Mouse (Mus musculus) T-helper 1 cell (primary cell): ENCODE results near the gene Ptpn11.

Experiments used
- in situ Hi-C: fragments of 300-600 bp; cut with MboI, MseI; formaldehyde crosslinking; loops from one replicate; pipeline ENCODE4 v1.15.1; 2025; ENCODE audit warnings: high pct_unique_total_duplicates

The Ptpn11 gene

DNA sequence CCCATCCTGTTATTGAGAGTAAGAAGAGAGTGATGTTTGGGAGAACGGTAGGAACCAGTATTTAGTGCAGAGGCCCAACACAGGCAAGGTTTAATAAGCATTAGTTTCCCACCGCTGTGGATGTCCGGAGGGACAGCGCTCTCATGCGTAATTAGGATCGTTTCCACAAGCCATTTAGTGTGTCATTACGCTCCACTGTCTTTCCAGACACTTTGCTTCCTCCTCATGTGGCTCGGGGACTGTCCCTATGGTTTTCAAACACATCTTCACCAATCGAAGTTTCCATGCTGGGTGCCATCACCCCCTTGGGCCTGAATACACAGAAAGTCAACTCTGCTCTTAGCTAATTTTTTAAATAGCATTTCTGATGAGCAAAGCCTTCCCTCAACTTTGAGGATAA is 7.9 kb downstream of the Ptpn11 start:
- in situ Hi-C loops, result no loop called here

DNA sequence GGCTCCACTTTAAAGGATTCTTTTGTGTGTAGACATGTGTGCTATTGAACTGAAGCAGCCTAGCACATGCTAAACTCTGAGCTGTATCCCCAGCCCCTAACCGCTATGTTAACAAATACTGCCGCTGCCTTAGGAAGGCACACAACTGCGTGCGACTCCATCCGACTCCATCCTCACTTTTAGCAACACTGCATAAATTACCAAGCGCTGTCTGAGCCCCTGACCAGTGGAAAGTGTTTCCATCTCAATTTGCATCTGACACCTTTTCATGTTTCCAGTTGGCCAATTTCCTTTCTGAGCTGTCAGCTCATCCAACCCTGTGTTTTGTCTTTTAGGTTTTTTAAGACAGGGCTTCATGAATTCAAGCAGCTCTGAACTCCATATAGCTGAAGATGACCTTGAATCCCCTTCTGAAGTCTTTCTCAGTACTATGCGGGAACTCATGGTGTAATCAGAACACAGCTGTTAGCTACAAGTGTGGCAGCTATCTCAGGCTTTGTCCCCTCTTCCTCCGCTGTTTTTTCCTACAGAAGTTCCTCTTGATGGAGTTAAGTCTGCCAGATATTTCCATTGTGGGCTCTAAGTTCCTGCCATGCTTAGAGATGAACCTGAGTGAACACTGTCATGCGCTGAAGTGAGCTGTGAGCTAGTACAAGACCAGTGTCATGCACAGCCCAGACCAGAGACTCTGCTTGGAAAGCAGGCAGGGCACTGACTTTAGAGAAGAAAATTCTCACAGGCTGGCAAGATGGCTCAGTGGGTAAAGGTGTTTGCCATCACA is 11.9 kb downstream of the Ptpn11 start:
- in situ Hi-C loops, result no loop called here

DNA sequence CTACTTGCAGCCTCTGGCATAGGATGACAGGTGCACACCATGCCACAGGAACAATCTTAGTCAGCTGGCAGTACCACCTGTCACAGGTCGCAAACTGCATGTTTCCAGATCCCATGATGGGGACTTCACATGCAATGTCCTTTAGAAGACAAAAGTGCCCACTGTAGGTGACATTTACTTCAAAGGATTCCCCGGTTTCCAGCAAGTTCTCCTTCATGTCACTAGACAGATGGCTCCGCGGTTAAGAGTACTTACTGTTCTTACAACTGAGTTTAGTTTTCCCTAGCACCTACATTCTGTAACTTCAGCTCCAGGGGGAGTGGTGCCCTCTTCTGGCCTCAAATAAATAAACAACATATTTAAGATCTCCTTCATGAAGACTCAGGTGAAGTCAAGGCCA is 18.4 kb downstream of the Ptpn11 start:
- in situ Hi-C loops, result loop anchor here (5.0 kb wide), 1 partner anchor 221 kb away; no protein-coding TSS in a partner anchor

DNA sequence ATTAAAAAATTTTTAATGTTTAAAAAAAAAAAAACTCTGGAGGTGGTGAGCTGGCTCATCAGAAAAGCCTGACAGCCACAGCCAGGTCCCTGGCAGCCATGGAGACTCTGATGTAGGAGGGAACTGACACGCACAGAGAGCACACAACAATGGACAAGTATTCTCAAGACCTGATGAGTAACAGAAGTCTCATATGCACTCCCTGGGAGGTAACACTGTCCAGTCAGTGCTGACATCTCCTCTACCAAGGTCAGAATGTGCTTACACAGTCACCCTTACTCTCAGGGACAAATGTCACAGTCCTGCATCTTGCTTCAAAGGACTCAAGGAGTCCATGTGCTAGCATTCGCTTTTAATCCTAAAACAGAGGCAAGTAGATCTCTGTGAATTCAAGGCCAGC is 21.6 kb downstream of the Ptpn11 start:
- in situ Hi-C loops, result no loop called here

DNA sequence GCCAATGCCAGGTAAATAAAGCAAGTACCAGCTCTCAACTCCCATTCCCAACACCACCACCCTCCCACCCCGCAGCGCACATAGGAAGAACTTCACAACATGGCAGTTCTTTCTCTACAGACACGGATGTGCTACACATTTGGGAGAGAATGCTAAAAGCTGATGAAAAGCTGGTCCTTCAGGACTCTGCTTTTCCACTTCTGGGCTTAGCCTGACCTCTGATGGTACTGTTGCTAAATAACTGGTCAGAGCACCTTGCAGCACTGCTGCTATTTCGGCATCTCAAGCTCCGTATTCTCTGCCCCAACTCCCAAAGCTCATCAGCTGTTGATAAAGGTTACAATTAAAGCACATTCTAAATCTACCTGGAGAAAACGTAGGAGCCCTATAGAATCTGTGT is 24.3 kb downstream of the Ptpn11 start:
- in situ Hi-C loops, result no loop called here

DNA sequence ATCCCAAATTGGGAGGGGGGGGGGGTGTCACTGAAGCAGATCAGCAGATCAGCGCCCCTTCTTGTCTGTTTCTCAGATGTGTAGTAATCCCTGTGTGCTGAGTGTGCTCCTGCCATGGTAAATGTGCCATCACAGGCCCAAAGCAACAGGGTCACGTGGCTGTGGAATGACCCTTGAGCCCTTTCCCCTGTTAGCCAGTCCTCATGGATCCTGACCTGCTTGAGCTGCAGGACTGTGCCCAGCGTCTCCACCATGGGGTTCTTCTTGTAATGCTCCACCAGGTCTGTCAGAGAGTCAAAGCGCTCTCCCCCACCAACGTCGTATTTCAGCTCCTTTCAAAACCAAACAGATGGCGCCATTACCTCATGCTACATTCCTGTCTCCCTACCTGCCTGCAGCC is 28.3 kb downstream of the Ptpn11 start:
- in situ Hi-C loops, result no loop called here

DNA sequence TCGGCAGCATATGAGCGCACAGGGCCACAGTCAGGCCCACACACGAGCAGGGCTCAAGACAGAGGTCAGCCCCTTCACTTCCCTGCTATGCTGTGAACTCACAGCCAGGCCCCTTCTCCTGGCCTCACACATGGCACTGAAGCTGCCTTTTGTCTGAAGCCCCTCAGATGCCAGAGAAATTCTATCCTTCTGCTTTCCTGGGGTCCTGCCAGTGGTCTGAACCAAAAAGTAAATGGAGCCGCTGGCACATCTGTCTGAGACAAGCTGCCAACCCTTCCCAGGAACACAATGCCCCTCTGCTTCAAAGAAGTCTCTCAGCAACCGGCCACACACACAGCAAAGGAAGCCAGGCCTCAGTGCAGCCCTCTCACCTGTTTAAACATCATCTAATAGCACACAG is 28.9 kb downstream of the Ptpn11 start:
- in situ Hi-C loops, result no loop called here

DNA sequence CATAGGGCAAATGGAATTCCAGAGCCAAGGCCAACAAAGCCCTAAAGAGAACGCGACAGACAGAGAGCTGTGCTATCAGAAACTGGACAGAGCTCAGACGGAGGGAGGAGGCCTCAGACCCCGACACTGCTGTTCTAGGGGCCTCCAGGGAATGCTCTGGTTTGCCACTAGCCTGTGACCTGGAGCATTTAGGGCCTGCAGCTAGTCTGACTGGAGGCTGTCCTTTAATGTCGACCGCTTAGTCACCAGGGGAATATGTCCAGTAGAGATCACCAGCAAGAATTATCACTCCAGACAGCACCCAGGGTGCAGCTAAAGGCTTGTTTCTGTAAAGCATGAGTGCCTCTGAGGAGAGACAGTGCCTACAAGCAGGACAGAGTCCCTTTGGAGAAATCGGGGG is 32.2 kb downstream of the Ptpn11 start:
- in situ Hi-C loops, result no loop called here

DNA sequence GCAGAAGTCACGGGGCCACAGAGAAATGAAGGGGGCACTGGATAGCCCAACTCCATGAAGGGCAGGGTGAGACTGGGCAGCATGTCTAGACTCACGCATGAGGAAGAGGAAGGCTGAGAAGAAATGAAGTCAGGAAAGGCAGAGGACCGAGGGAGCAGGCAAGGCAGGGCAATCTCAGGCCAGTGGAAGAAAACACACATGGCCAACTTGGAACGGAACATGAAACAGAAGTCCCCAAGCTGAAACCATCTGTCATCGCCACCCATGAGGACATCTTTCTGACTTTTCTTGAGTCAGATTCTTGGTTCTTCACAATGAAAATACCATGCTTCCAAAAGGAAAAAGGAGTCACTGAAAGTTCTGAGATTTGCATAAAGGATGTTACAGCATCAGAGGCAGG is 33.7 kb downstream of the Ptpn11 start:
- in situ Hi-C loops, result no loop called here

DNA sequence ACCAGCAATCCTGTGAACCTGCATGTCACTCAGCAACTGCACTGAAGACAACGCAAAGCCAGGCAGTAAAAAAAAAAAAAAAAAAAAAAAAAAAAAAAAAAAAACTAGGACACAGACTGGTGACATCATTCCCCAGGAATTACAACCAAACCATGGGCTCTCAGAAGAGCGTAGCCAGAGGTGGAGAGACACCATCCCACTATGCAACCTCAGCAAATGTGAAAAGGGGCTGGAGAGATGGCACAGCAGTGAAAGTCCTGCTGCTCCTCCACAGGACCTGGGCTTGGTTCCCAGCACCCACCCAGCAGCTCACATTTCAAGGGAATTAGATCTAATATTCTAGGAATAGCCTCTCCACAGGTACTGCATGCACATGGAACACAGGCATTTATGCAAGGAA is 34.2 kb downstream of the Ptpn11 start:
- in situ Hi-C loops, result no loop called here

DNA sequence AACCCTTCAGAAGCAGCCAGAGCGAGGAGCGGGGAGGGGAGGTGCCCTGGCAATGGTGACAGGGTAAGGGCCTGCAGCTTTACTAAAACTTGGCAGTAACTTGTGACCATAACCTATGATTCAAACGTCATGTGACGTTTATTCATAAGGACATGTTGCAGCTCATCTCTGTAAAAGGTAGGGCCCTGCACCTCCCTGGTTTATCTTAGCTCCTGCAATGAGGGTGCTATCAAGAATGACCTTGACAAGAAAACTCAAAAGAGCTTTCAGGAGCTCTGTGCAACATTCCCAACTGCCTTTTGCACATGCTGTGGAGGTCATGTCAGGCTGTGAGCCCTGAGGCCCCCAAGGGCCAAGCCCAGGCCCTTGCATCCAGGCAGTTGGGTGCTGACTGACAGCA is 35.1 kb downstream of the Ptpn11 start:
- in situ Hi-C loops, result no loop called here

DNA sequence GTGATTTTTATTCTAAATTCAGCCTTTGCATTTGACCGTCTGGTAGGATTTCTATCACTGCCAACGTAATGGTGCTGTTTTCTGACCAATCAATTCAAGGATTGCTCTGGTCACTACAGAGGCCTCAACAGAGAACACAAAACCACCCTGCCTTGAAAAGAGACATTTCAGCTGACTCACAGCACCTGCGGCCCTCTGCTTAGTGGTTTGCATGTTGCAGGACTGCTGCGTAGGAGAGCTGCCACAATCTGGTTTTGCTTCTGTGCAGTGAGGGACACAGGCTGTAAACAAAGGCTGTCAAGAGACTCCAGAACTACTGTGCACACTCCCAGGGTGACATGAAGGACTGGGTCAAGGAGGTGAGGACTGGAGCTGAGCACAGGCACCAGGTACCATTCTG is 40.5 kb downstream of the Ptpn11 start:
- in situ Hi-C loops, result no loop called here

DNA sequence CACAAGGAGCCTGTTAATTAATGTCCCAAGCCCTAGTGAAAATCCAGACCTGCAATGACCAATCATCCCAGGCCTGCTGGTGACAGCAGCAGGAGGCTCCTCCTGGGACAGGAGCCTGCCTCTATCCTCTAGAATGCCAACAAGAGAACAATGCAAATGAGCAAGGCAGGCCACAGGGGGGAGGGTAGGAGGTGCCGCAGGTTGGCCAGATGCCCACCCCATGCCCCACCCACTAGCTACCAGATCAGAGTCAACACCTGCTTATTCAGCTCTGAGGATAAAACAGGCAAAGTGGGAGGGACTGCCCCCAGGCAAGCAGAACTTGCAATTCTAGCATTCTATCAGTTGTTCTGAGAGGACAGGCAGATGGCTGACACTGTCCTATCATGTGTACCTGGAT is 42.0 kb downstream of the Ptpn11 start:
- in situ Hi-C loops, result no loop called here

DNA sequence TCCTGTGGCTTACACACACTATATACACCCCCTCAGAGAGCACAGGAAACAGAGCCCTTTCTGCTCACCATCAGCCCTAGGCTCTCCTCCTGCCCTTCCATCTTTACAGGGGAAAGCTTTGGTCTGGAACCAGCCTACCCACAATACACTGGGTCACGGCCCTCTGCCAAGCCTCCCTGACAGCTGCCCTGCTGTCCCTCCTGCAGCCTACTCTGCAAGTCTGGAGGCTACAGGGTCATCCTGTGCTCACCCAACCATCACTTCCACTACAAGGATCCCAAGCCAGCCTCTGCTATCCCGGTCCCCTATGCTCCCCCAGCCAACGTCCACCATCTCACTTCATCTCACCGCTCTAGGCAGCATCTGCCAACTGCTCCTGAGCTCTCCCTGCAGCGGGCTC is 44.9 kb downstream of the Ptpn11 start:
- in situ Hi-C loops, result no loop called here

DNA sequence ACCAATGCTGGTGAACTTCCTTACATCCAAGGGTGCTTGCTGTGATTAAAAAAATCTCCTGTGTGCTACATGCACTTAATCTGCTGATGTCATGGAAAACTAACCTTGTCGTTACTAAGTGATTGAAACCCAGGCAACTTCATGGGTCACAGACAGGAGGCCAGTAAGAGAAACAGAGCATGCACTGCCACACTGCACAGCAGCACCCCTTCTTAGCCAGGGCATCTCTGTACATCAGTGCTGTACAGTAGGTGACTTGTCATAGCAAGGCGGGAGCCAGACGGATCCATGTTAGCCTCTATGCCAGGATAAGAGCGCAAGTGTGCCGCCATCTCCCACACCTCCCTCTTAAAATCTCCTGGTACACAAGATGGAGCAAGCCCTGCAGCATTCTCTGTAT is 45.6 kb downstream of the Ptpn11 start:
- in situ Hi-C loops, result no loop called here

DNA sequence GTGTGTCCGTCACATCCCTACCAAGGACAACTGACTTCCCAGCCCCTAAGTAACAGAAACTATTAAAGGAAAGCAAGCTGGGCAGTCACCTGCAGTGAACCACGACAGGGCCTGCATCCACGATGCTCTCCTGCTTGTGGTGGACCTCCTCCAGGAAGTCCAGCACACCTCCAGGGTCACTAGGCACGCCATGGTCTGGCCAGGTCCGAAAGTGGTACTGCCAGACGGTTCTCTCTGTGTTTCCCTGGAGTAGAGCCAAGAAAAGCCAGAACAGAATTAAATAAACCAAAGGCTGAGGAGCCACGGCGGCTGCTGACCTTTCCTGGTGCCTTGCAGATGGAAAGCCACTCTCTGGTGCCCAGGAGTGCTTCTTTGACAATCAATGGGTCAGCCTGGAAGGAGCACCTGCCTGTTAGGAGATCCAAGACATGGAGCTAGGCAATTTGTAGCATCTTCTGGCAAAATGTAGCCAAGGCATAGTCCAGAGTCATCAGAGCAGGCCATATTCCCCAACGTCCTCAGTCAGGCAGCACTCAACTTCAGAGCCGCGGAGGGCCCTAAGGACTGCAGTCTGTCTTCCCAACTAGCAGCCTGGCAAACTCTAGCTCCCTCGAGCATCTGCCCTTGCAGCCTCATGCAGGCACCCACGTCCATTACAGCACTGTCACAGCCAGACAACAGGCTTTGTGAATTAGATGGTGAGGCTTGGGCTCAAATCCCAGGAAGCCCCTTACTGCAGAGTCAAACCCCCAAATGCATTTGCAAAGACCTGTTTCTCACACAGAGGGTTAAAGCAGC is 46.6 kb downstream of the Ptpn11 start:
- in situ Hi-C loops, result no loop called here

DNA sequence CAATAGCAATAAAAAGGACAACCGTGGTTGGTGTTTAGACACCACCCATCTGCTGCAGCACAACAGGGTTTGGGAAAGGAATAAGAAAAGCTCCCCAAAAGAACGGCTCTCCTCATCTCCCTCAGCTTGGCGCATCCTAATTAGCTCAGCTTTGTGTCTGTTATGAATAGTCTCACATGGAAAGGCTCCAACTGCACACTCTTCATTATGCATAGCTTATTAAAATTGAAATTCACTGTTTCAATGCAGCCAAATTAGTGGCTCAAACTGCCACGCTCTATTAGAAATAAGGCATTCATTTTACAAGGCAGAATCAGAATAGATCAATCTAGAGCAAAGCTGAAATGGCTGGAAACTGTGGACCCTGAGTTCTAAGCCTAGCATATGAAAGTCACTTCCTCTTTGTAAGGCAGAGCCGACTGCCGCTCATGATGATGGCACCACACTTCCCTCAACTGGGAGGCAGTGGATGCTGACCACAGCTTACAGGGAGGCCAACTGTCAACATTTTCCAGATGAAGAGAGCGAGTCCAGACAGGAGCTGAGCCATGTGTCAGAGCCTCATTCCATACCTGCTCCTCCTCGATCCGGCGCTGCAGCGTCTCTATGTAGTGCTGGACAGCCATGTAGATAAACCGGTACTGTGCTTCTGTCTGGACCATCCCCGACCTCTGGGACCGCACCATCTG is 48.6 kb downstream of the Ptpn11 start:
- in situ Hi-C loops, result no loop called here

DNA sequence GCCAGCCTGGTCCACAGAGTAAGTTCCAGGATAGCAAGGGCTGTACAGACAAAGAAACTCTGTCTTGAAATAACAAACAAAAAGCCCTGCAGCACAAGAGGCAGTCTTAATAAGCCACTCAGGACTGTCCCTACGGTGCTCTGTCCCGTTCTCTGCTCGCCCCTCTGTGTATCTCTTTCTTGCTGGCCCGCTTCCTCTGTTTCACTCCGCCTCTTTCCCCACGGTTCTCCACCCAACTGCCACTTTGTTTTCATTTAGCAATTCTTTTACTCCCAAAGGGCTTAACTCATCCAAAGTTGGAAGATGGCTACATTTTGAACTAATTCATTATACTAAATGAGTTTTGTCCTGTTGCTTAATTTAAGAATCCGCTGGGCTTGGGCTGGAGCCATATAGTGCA is 50.9 kb downstream of the Ptpn11 start:
- in situ Hi-C loops, result no loop called here

DNA sequence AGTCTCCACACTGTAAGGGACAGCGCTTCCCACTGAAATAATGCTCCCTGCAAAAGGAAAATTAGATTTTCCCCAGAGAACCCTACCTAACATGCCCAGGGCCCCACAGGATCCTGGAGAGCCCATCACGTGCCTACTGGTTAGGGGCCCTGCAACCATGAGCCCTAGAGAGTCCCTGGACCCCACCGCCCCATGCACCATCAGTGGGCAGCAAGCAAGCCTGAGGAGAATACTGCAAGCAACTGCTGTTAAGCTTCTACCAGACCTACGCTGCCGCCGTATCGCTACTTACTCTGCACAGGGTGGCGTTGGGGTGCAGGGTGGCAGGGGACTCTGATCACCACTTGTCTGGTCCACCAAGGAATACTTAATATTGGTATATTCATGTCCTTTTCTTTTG is 54.1 kb downstream of the Ptpn11 start:
- in situ Hi-C loops, result no loop called here

DNA sequence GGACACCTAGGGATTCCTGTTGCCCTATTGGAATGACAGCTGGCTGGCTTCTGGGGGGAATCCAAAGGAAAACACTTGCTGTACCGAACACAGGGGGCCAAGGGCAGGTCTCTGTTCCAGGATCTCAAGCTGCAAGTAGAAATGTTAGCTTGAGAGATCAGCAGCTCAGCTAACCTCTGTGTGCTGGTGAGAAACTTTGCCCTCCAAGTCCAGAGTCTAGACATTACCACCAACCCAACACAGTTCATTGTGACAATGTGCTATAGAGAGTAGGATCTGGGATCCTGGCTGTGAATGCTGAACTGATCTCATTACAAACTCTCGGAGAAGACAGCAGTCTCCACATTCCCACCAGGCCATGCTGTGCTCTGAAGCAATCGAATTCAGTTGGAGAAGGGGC is 59.4 kb downstream of the Ptpn11 start:
- in situ Hi-C loops, result no loop called here

DNA sequence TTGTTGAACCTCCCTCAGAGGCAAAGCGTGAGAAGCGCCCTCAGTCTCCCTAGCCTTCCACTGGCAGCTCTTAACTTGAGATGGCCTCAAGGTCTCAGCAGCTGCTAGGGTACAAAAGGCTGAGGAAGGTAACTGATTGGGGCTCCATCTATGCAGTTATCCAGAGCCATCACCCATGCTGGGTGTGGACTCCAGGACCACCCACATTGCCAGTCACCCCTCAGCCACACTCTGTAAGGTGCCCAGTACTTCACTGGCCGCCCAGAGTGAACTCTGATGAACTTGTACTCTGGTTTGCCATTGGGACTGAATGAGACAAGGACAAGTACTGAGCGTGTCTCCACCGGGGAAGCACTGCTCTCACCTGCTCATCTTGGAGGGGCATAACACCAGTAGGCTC is 61.9 kb downstream of the Ptpn11 start:
- in situ Hi-C loops, result no loop called here

DNA sequence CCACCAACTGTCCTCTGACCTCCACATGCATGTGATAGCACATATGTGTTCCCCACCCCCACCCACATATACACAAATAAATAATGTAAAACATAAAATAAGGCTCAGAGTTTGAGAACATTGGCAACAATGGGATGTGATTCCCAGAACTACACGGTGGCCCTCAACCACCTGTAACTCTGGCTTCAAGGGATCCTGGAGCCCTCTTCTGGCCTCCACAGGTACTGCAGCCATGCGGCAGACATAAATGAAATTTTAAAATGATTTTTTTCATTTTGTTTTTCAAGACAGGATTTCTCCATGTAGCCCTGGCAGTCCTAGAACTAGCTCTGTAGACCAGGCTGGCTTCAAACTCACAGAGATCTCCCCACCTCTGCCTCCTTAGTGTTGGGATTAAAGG is 65.1 kb downstream of the Ptpn11 start:
- in situ Hi-C loops, result no loop called here

DNA sequence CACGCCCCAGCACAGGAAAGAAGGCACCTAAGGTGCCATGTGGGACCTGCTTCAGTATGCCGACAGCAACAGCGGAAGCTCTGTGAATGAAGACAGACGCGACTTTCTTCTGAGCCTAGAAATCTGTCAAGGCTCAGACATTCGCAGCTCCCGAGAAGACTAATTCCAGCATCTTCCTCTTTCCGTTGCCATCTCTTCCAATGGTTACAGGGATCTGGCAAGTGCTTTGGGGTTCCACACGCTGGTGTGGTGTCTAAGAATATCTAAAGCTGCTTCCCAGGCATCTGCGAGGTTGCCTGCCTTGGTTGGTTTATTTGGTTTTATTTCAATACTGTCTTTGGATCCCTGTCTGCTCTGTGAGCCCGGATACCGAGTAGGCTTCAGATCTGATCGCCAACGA is 65.6 kb downstream of the Ptpn11 start:
- in situ Hi-C loops, result no loop called here
